Mouse (Mus musculus) liver, adult 2 months (tissue): ENCODE data around the gene Rhobtb1.

Experiments
- CTCF ChIP-seq: fragments of 200-500 bp; IDR thresholded peaks from 2 replicates; pipeline ENCODE4 v1.5.1; 2011; ENCODE audit warnings: low read depth, low read length, control low read depth
- POLR2A ChIP-seq: fragments of 200-500 bp; IDR thresholded peaks from 2 replicates; pipeline ENCODE4 v1.6.1; 2011; ENCODE audit warnings: low read length, control low read depth; ENCODE audit not compliant: insufficient read depth; ENCODE audit errors: extremely low read depth

- TF ChIP-seq POLR2A: no peak
- peak; percentile 90 for TF ChIP-seq CTCF
Observed at GRCm38 (mm10) chr10:69306205-69306604, 155.0 kb downstream of the Rhobtb1 start.
